Mouse (Mus musculus): ENCODE measurements around the gene Tmem202.

GRCm38 (mm10) chr9:59578505-59578867 is 38.8 kb upstream of the Tmem202 start:
- TF ChIP-seq CTCF (IDR thresholded peaks at IDR 0.05; ENCODE audit: extremely low read depth, insufficient read length, insufficient replicate concordance, low read depth, low read length) (no peak), POLR2A (IDR thresholded peaks at IDR 0.05; ENCODE audit: low read depth, low read length) (no peak)

All from small intestine, adult 2 months (tissue).